In genomic region chr8:34239346-34239900, GRCm38 (mm10) we compare ENCODE assay signal across 27 mouse cellular contexts.
DNase-seq lines count a peak whose midpoint lies in the region; TF ChIP-seq lines count a peak whose summit lies in the region.
"Had no signal": no experiment of that assay in that cellular context is flagged by ENCODE, and none has a peak within 500 bp of the region (broad histone marks: within the 10 kb centered on the region; RNA-seq: fewer than 3 reads in every experiment).

No protein-coding gene starts in this region.

- peak overlapping the region; percentile 18; the same call in 1 of the 2 replicates for H3K27ac ChIP-seq in layer of hippocampus, adult 2 months
- H3K27ac ChIP-seq: embryonic facial prominence, embryonic 10.5 days; embryonic facial prominence, embryonic 13.5 days; forebrain, embryonic 12.5 days; forebrain, embryonic 15.5 days; heart, adult 2 months; heart, embryonic 10.5 days; heart, embryonic 13.5 days; hindbrain, embryonic 12.5 days; hindbrain, embryonic 15.5 days had no signal

- no peak overlapping the region for H3K4me3 ChIP-seq in layer of hippocampus, adult 2 months
- H3K4me3 ChIP-seq: embryonic facial prominence, embryonic 10.5 days; embryonic facial prominence, embryonic 13.5 days; erythroblast, embryonic 14.5 days; forebrain, embryonic 12.5 days; forebrain, embryonic 15.5 days; heart, adult 2 months; heart, embryonic 10.5 days; heart, embryonic 13.5 days; hindbrain, embryonic 12.5 days; hindbrain, embryonic 15.5 days had no signal

- DNase-seq in layer of hippocampus, adult 2 months (ENCODE audit: low spot score in 2 of 2) = no peak
- DNase-seq in layer of hippocampus, adult 8-10 months (ENCODE audit: low spot score in 2 of 2) = no peak
- peak; percentile 42 to 45 for DNase-seq in right cerebral cortex, adult 2 months (ENCODE audit: low spot score in 2 of 2)
- DNase-seq in right cerebral cortex, postnatal 10 days (ENCODE audit: low spot score in 2 of 2) = no peak
- DNase-seq in telencephalon, adult 2 months (ENCODE audit: low read depth, low spot score) = peak; percentile 71
- no peak for DNase-seq in ovary, postnatal 14 days (ENCODE audit: low spot score)
- DNase-seq: adrenal gland, adult 2 months; adrenal gland, postnatal 14 days; cerebellum, adult 11-12 months; cerebellum, adult 8-10 months; cerebellum, postnatal 10 days; cerebellum, postnatal 36 days; embryo, embryonic 11 days; gastrocnemius, postnatal 10 days; gastrocnemius, postnatal 36 days; heart, adult 2 months; heart, postnatal 14 days; heart, postnatal 4 days had no signal

- TF ChIP-seq CTCF in layer of hippocampus, adult 2 months (conservative IDR thresholded peaks at IDR 0.05) = no peak

Comparison
In these comparisons a context has a peak if more than half of its experiments do, and no peak if none do; other contexts are left out.
1. DNase-seq: peak in right cerebral cortex, adult 2 months (2 of 2) and telencephalon, adult 2 months (single experiment); none in layer of hippocampus, adult 2 months (0 of 2), layer of hippocampus, adult 8-10 months (0 of 2), right cerebral cortex, postnatal 10 days (0 of 2) and ovary, postnatal 14 days (single experiment).